Mouse (Mus musculus) lung, postnatal 0 days (tissue): ENCODE results near the gene Gal3st1.

ENCODE experiments used
- CTCF ChIP-seq: IDR thresholded peaks from 2 replicates; pipeline ENCODE4 v1.5.1; 2016; ENCODE audit warnings: antibody characterized with exemption, mild to moderate bottlenecking
- EP300 ChIP-seq: IDR thresholded peaks from 2 replicates; pipeline ENCODE4 v1.6.1; 2016; ENCODE audit warnings: antibody characterized with exemption, mild to moderate bottlenecking, control low read depth

DNA sequence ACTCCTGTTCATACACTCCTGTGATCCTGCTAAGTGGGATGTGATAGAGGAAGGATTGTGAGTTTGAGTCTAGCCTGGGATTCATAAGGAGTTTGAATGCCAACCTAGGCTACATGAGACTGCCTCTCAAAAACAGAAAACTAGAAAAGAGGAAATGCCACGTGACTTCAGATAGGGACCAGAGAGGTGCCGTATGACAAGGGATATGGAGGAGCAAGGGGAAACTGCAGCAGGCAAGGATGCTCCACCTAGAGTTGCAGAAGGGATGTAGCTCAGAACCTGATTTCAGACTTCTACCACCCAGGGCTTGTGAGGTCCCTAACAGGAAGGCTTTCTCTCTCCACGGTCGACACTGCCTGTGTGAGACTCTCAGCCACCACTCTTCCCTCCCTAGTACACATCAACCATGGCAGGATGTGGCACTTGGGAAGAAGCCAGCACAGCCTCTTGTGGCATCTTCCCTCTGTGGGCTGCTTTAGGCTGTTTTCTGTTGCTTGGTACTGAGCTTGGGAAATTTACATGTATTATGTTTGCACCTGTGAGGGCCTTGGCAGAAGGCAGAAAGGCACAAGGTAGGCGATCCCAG, 21.9 kb downstream of the Gal3st1 start:
- TF ChIP-seq CTCF (no peak), EP300 (no peak)
